Mouse (Mus musculus) olfactory bulb, adult 2 months (tissue): ENCODE data around the gene Il12rb2. TPM values are rescaled to one million over a fixed set of nuclear protein-coding genes. Genes with fewer than 3 reads are reported as not detected.

ENCODE experiments used
- H3K27ac ChIP-seq: fragments of 200-500 bp; 2 replicates; pipeline ENCODE4 v1.5.1; 2012; ENCODE audit warnings: low read depth, low read length; ENCODE audit not compliant: insufficient read depth
- H3K4me1 ChIP-seq: fragments of 200-500 bp; 2 replicates; pipeline ENCODE4 v1.6.1; 2012; ENCODE audit warnings: low read length; ENCODE audit not compliant: control insufficient read depth, insufficient read depth
- H3K4me3 ChIP-seq: fragments of 200-500 bp; 2 replicates; pipeline ENCODE4 v1.5.1; 2012; ENCODE audit warnings: mild to moderate bottlenecking, low read depth, low read length, moderate library complexity; ENCODE audit not compliant: insufficient read depth
- CTCF ChIP-seq: fragments of 200-500 bp; IDR thresholded peaks from 2 replicates; pipeline ENCODE4 v1.5.1; 2012; ENCODE audit warnings: low read depth, mild to moderate bottlenecking, low read length, moderate library complexity; ENCODE audit not compliant: insufficient read depth
- POLR2A ChIP-seq: fragments of 200-500 bp; IDR thresholded peaks from 2 replicates; pipeline ENCODE4 v1.6.1; 2012; ENCODE audit warnings: mild to moderate bottlenecking, low read depth, low read length, moderate library complexity; ENCODE audit not compliant: insufficient read depth
- WGBS: fragments of 180-500 bp; shearing (Covaris S2); methylation state at CpG from one replicate; pipeline ENCODE4 v1.1.7; 2018; 5-methylcytosine and 5-hydroxymethylcytosine counted together
- polyA plus RNA-seq: library from polyadenylated mRNA; stranded (reverse); fragments of >200 nt; gene quantifications from 2 replicates; pipeline ENCODE4 v1.2.4, GENCODE M21; 2012; ENCODE audit warnings: low replicate concordance; ENCODE audit not compliant: missing spikeins, insufficient read depth, insufficient read length

The Il12rb2 gene
- polyA plus RNA-seq, result not detected in 2 replicates

GRCm38 (mm10) chr6:67375982-67376391, at the start of gene Il12rb2:
Gene Il12rb2 (minus strand): TSS chr6:67376188.
- Histone ChIP-seq H3K4me1 (no peaks in the 10 kb centered on the region), H3K4me3 (no peak within 1 kb of the TSS), H3K27ac (no peak within 1 kb of the TSS)
- TF ChIP-seq CTCF, result no peak
- no peak for TF ChIP-seq POLR2A
- WGBS, result 4% methylated on average over 26 of the region's 26 CpGs

- Histone ChIP-seq H3K27ac (no peak overlapping the region), H3K4me1 (no peaks in the 10 kb centered on the region), H3K4me3 (no peak overlapping the region)
- 72% methylated on average over 5 of the region's 5 CpGs for WGBS
- TF ChIP-seq POLR2A (no peak), CTCF (no peak)
Measured at GRCm38 (mm10) chr6:67421761-67422160, 45.8 kb upstream of the Il12rb2 start.

- TF ChIP-seq POLR2A (no peak), CTCF (no peak)
- H3K4me3 ChIP-seq, result no peak overlapping the region
- 86% methylated on average over 3 of the region's 3 CpGs for WGBS
- no peaks in the 10 kb centered on the region for H3K4me1 ChIP-seq
- H3K27ac ChIP-seq, result no peak overlapping the region
Measured at GRCm38 (mm10) chr6:67416557-67416956, 40.6 kb upstream of the Il12rb2 start.

GRCm38 (mm10) chr6:67415276-67415675, 39.3 kb upstream of the Il12rb2 start:
- no peaks in the 10 kb centered on the region for H3K4me1 ChIP-seq
- no peak overlapping the region for H3K4me3 ChIP-seq
- TF ChIP-seq CTCF, result no peak
- TF ChIP-seq POLR2A, result no peak
- WGBS, result 91% methylated on average over 5 of the region's 5 CpGs
- H3K27ac ChIP-seq, result no peak overlapping the region

GRCm38 (mm10) chr6:67413378-67413777, 37.4 kb upstream of the Il12rb2 start:
- no peak for TF ChIP-seq CTCF
- TF ChIP-seq POLR2A, result no peak
- WGBS, result 86% methylated on average over 2 of the region's 2 CpGs
- Histone ChIP-seq H3K4me3 (no peak overlapping the region), H3K4me1 (no peaks in the 10 kb centered on the region), H3K27ac (no peak overlapping the region)

- H3K4me3 ChIP-seq, result no peak overlapping the region
- 31% methylated on average over 3 of the region's 3 CpGs for WGBS
Measured at GRCm38 (mm10) chr6:67405281-67405682, 29.3 kb upstream of the Il12rb2 start.

GRCm38 (mm10) chr6:67399551-67399950, 23.6 kb upstream of the Il12rb2 start:
- TF ChIP-seq POLR2A, result no peak
- no peak overlapping the region for H3K27ac ChIP-seq
- WGBS, result 78% methylated on average over 5 of the region's 5 CpGs
- H3K4me1 ChIP-seq, result no peaks in the 10 kb centered on the region
- no peak overlapping the region for H3K4me3 ChIP-seq

More at GRCm38 (mm10) chr6:67405281-67405682, 29.3 kb upstream of the Il12rb2 start:
- Histone ChIP-seq H3K4me1 (no peaks in the 10 kb centered on the region), H3K27ac (no peak overlapping the region)
- TF ChIP-seq POLR2A, result no peak

- TF ChIP-seq CTCF (no peak), POLR2A (no peak)
- Histone ChIP-seq H3K4me3 (no peak overlapping the region), H3K4me1 (no peaks in the 10 kb centered on the region), H3K27ac (no peak overlapping the region)
- 92% methylated on average over 4 of the region's 4 CpGs for WGBS
Measured at GRCm38 (mm10) chr6:67365785-67366184, 10.2 kb downstream of the Il12rb2 start.

- WGBS, result 75% methylated on average over 6 of the region's 6 CpGs
- TF ChIP-seq CTCF (no peak), POLR2A (no peak)
- no peak overlapping the region for H3K4me3 ChIP-seq
- H3K27ac ChIP-seq, result no peak overlapping the region
- H3K4me1 ChIP-seq, result no peaks in the 10 kb centered on the region
Measured at GRCm38 (mm10) chr6:67348065-67348464, 27.9 kb downstream of the Il12rb2 start.

GRCm38 (mm10) chr6:67339494-67339893, 36.5 kb downstream of the Il12rb2 start:
- Histone ChIP-seq H3K27ac (no peak overlapping the region), H3K4me1 (no peaks in the 10 kb centered on the region), H3K4me3 (no peak overlapping the region)
- TF ChIP-seq CTCF (no peak), POLR2A (no peak)

- H3K4me3 ChIP-seq, result no peak overlapping the region
- TF ChIP-seq CTCF (no peak), POLR2A (no peak)
- no peaks in the 10 kb centered on the region for H3K4me1 ChIP-seq
- no peak overlapping the region for H3K27ac ChIP-seq
Measured at GRCm38 (mm10) chr6:67337943-67338342, 38.0 kb downstream of the Il12rb2 start.
